Mouse (Mus musculus) cortical plate, adult 2 months (tissue): Measurements from ENCODE around the gene 1810037I17Rik. TPM values are rescaled to one million over a fixed set of nuclear protein-coding genes. Genes with fewer than 3 reads are reported as not detected.

Source experiments
- H3K27ac ChIP-seq: fragments of 200-500 bp; 2 replicates; pipeline ENCODE4 v1.5.1; 2012; ENCODE audit warnings: low read length, control low read depth, inconsistent platforms; ENCODE audit not compliant: insufficient read depth
- H3K4me1 ChIP-seq: fragments of 200-500 bp; 2 replicates; pipeline ENCODE4 v1.6.1; 2011; ENCODE audit warnings: low read length; ENCODE audit not compliant: control insufficient read depth, insufficient read depth
- H3K4me3 ChIP-seq: fragments of 200-500 bp; 2 replicates; pipeline ENCODE4 v1.5.1; 2011; ENCODE audit warnings: mild to moderate bottlenecking, low read length, control low read depth; ENCODE audit not compliant: insufficient read depth
- CTCF ChIP-seq: fragments of 200-500 bp; IDR thresholded peaks from 2 replicates; pipeline ENCODE4 v1.5.1; 2011; ENCODE audit warnings: mild to moderate bottlenecking, control low read depth, low read length; ENCODE audit not compliant: insufficient read depth; ENCODE audit errors: extremely low read depth
- POLR2A ChIP-seq: fragments of 200-500 bp; IDR thresholded peaks from 2 replicates; pipeline ENCODE4 v1.6.1; 2011; ENCODE audit warnings: mild to moderate bottlenecking, low read length, control low read depth; ENCODE audit not compliant: insufficient read depth; ENCODE audit errors: extremely low read depth
- polyA plus RNA-seq: library from polyadenylated mRNA; depleted of rRNA; stranded (reverse); fragments of >200 nt; gene quantifications from 2 replicates; pipeline ENCODE4 v1.2.3, GENCODE M21; 2012

The 1810037I17Rik gene
- polyA plus RNA-seq, 1 experiment, result 80.5 TPM

DNA sequence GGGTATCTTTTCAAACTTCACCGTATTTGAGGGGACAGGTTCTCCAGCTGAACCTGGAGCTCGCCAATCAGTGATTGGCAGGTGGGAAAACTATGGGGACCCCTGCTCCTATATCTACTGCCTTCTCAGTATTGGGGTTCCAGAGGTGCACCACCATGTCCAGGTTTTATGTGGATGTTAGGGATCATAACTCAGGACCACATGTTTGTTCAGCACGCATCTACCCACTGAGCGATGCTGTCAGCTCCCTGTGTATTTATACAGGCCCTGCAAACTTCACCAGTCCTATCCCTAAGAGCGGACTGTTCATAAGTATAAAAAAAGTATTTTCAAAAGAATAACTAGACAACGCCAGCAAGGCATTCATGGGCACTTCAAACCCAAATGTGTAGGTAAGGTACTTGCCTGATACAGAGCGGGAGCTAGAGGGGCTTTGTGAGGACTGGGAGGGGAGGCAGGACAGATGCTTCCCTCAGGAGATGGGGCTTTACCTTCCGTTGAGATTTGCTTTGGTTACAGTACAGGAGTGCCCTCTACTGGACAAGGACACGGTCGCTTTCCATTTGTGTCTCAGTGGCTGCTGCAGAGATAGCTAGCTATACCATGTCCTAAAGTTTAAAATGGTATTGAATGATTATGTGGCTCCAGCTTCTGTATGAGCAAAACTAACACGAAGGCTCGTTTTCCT is 20.1 kb upstream of the 1810037I17Rik start:
- H3K27ac ChIP-seq, result no peak overlapping the region
- no peak for TF ChIP-seq POLR2A
- peak; percentile 96 for TF ChIP-seq CTCF
- no peak overlapping the region for H3K4me3 ChIP-seq
- no peaks in the 10 kb centered on the region for H3K4me1 ChIP-seq

DNA sequence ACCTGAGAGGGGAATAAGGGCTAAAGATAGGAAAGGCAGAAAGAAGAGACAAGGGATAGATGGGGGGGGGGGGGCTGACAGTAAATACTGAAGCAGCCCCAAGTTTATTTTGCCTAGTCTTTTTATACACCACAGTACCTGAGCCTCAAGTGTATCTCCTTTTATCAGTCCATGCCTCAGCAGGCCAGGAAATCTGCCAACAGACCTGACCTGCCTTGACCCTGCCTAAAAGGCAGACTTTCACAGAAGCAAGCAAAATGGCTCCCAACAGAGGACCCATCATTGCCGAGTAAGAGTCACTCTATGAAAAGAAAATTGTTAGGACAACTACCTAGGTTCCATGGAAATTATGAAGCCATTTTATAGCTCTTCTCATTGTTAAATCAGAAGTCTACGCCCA is 16.2 kb upstream of the 1810037I17Rik start:
- TF ChIP-seq POLR2A (no peak), CTCF (no peak)
- Histone ChIP-seq H3K4me3 (no peak overlapping the region), H3K27ac (no peak overlapping the region), H3K4me1 (no peaks in the 10 kb centered on the region)

DNA sequence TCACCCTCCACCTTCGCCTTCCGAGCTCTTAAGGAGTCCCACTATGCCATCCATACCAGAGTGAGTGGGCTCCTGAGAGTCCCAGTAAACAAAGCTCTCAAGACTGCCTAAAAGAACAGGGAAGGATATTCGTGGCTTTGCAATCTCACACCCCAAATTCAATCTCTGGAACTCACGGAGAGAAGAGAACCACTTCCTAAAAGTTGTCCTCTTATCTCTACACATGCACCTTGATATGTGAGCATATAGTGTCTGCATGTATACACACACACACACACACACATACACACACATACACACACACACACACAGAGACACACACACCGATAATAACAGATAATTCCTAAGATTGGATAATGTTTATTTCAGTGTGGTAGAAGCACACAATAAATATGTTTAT is 8.5 kb upstream of the 1810037I17Rik start:
- Histone ChIP-seq H3K4me1 (no peaks in the 10 kb centered on the region), H3K4me3 (no peak overlapping the region), H3K27ac (no peak overlapping the region)
- TF ChIP-seq POLR2A, result no peak
- TF ChIP-seq CTCF, result no peak

DNA sequence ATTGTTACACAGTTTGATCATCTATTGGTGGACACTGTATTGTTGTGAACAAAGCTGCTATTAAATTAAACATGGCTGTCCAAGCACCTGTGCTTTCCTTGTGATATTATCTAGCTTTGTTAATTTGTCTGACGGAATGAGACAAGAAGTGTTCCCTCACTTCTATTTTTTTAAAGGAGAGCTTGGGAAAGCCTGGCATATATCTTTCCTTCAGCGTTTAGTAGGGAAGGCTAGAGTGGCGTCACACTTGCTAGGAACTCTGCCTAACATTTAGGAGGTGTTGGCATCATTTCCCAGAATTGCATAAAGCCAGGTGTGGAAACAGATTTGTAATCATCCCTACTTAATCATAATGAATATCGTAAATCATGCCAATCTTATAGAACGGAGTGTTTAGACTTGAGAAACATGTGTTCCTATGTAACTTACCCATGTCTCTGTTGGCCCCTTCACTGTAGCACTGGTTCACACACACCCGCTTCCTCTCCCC is 7.8 kb upstream of the 1810037I17Rik start:
- H3K4me1 ChIP-seq, result no peaks in the 10 kb centered on the region
- TF ChIP-seq CTCF (no peak), POLR2A (no peak)
- H3K27ac ChIP-seq, result no peak overlapping the region
- H3K4me3 ChIP-seq, result no peak overlapping the region

DNA sequence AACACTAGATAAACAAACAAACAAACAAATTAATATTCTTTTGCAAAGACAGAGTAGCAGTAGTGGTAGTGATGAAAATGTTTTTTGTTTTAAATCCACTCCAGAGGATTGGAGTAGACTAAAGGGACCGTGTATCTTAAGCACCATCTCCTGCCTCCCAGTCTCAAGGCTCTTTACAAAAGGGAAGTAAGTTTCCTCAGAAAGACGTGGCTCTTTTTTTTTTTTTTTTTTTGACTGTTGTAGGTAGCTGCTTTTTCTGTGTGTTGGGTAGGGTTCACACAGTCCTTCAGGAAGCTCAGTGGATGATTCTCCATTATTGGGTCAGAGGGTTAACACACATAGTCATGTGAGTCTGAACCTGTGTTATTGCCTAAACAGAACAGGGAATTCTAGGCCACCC is 5.3 kb upstream of the 1810037I17Rik start:
- H3K4me1 ChIP-seq, result no peaks in the 10 kb centered on the region
- TF ChIP-seq POLR2A (no peak), CTCF (no peak)
- no peak overlapping the region for H3K4me3 ChIP-seq
- H3K27ac ChIP-seq, result no peak overlapping the region

DNA sequence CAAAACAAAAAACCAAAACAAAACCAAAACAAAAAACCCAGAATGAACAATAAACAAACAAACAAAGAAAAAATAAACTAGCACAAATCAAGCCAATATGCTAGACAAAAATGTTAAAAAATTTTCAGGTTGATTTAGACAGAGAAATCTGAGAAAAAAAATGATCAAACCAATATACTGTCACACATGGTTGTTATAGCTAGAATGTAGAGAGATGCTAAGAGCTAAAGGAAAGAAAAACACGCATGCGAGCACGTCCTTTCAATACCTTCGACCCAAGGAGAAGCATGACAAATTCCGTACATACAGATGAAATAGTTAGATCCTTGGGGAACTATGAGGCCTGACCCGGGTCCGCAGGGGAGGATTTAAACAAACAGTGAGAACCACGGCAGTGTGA is 4.7 kb upstream of the 1810037I17Rik start, which contains the start of gene Gm10959:
Gene Gm10959 (minus strand): TSS at position 101 of the 400 bp plus-strand sequence.
- TF ChIP-seq CTCF, result no peak
- TF ChIP-seq POLR2A, result no peak
- Histone ChIP-seq H3K27ac (no peak within 1 kb of the TSS), H3K4me1 (no peaks in the 10 kb centered on the region), H3K4me3 (no peak within 1 kb of the TSS)

DNA sequence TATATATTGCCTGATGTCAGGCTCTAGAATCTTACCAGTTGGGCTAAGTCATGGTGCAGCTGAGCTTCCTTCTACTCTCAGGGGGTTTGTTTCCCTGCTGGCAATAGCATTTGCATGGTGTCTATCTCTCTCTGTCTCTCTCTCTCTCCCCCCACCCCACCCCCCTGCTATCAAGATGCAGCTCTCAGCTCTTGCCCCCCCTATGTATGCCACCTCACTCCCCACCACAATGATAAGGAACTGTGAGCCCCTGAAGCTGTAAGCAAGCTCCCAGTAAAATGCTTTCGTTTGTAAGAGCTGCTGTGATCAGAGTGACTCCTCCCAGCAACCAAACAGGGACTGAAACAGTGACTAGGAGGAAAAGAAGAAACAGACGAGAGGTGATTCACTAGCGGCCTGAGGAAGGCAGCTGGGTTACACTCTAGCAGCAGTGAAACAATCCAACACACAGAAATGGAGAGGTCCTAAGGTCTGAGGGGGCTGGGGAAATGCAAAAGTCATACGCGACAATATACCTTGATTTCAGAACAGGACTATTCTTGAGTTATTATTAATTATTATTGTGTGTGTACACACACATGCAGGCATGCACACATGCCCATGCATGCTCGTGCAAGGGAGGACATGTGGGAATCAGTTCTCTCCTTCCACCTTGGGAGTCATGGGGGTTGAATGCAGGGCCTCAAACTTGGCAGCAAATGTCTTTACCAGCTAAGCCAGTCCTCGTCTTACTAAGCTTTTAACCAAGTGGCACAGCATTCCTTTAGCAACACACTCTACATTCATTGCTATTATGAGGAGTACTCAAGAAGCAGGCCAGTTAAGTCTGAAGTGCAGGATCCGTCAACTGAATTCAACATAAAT is 3.2 kb upstream of the 1810037I17Rik start:
- TF ChIP-seq POLR2A, result no peak
- TF ChIP-seq CTCF, result no peak
- no peak overlapping the region for H3K4me3 ChIP-seq
- H3K27ac ChIP-seq, result no peak overlapping the region
- no peaks in the 10 kb centered on the region for H3K4me1 ChIP-seq

DNA sequence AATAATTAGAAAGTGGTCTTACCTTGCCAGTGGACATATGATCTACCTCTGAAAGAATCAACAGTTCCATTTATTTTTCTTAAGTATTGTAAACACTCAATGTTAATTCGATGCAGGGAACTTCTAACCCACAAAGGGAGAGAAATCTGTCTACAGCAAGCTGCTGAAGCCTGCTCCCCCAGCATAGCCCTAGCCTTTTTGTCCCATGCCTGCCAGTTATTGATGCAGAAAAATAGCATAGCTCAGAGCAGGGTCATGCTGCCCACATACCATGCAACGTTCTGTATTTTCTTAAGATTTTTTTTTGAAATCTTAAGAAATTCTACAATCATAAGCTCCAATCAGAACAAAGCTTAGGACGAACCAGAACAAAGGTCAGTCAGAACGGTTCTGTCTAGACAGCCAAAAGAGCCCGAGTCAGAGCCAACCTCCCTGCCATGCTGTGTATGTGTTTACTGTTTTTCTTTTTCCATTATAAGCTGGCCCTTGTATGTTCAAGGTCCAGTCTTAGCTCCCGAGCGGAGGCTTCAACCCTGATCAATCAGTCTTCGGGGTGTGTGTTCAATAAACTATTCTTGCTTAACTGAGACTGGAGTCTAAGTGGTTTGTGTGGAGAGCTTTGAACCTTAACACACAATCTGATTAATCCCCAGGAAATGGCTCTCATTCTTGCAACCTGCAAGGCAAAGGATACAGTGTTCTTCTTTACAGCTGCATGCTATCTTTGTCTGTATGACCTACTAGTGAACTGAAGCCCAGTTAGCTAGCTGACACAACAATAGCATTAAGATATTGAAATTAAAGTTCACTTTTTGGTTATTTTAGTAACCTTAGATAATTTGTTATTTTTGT is 2.1 kb upstream of the 1810037I17Rik start:
- no peak for TF ChIP-seq CTCF
- TF ChIP-seq POLR2A, result no peak
- Histone ChIP-seq H3K4me1 (no peaks in the 10 kb centered on the region), H3K4me3 (no peak overlapping the region), H3K27ac (no peak overlapping the region)

DNA sequence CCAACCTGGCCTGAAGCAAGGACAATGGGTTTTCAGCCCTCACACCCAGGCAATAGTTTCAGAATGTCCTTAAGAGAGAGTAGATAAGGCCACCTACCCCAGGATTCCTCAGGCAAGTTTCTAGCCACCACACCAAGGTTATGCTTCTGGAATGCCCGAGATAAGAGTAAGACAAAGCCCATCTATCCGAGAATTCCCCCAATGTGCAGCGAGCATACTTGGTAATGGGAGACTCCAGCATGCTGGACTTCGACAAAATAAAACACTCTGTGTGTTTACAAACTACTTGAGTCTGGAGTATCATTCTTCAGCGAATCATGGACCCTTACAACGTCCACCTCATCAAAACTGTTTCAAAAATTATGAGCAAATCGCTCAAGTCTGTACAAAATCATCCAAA is 856 bp upstream of the 1810037I17Rik start:
- TF ChIP-seq CTCF, result no peak
- TF ChIP-seq POLR2A, result no peak
- Histone ChIP-seq H3K27ac (no peak overlapping the region), H3K4me3 (no peak overlapping the region; the same call in 1 of the 2 replicates), H3K4me1 (no peaks in the 10 kb centered on the region)
